Comparison of ENCODE assay signal across 8 mouse cellular contexts in genomic region chr10:5522904-5523303, GRCm38 (mm10).
"Had no signal": no experiment of that assay in that cellular context is flagged by ENCODE, and none has a peak within 500 bp of the region (broad histone marks: within the 10 kb centered on the region; RNA-seq: fewer than 3 reads in every experiment).

No protein-coding gene starts in this region.

- H3K27ac ChIP-seq: kidney, postnatal 0 days; limb, embryonic 15.5 days; liver, embryonic 12.5 days; midbrain, embryonic 12.5 days had no signal

- H3K4me1 ChIP-seq: limb, embryonic 15.5 days; midbrain, embryonic 12.5 days had no signal

- DNase-seq: kidney, adult 8-10 months; right cerebral cortex, adult 18-20 months; right cerebral cortex, postnatal 25 days; thymus, postnatal 36 days had no signal

- H3K4me3 ChIP-seq: limb, embryonic 15.5 days; liver, embryonic 12.5 days; midbrain, embryonic 12.5 days had no signal

- H3K27me3 ChIP-seq: limb, embryonic 15.5 days; liver, embryonic 12.5 days; midbrain, embryonic 12.5 days had no signal
